Mouse (Mus musculus): Measurements from ENCODE around the gene Defb18.
"Not testable (repeated sequence)": the region's sequence is repeated elsewhere in the genome, so short reads cannot be mapped to it uniquely, and the experiment has no call there.

The Defb18 gene

DNA sequence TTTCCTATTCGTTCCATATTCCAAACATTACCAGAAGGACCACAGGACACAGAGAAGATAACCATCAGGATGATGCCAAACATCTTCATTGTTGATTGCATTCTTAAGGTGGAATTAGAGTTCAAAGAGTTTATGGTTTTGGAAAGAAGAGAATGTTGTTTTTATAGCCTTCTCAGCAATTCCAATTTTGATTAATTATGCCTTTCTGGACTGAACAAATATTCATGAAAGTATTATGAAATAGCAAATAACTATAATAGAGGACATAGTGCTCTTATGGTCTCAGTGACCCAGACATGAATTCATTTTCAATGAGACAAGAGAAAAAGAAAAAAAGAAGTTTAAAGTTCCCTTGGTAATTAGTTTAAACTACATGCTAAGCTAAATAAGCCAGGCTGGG, at the start of gene Defb18:
Gene Defb18, minus strand, starts transcription at position 101 of the 400 bp plus-strand sequence.
- DNase-seq (ENCODE audit: low spot score): no peak

DNA sequence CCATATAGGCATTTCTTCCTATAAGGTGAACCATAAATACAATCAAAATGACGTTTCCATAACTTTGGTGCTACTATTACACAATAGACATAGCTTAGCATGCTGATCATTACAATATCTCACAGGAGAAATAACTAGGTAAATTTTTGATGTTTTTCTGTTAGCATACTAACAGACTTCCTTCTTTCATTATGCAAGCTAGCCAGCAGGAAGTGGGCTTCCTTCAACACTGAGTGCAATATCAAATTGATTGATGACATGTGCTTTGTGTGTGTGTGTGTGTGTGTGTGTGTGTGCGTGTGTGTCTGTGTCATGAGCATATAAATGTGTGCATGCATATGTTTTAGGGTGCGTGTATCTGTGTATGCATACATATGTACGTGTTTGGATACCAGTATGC, 33.9 kb upstream of the Defb18 start:
- DNase-seq (ENCODE audit: low spot score): no peak

DNA sequence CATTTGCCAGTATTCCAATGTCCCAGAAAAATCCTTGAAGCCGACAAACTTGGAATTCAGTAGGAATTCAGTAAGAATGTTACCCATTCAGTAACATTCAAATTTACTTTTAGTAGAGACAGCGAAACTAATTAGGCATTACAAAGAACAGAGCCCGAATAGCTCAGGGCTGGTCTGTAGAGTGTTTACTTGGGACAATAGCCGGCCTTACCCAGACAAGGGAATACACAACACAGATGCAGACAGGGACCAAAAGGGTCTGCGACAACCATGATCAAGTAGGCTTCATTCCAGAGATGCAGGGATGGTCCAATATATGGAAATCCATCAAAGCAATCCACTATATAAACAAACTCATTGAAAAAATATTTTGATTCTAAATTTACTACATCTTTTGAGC, 31.6 kb upstream of the Defb18 start:
- no peak for DNase-seq (ENCODE audit: low spot score)

DNA sequence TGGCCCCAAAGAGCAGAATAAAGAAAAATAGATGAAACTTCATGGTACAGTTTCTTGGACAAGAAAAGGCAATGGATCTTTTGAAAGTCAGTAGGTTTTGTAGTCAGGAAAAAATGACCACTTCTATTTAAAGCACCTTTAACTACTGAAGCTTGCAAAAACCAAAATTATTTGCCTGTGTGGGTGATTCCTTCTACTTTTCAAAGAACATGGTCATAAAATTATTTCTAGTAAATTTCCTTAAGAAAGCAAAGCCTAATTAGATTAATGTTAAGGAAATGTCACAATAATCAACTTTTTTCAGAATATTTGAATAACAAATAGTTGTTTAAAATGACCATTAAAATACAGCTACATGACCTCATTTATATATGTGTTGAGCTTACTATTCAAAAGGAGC, 27.8 kb upstream of the Defb18 start, which contains the start of gene Defb41:
Gene Defb41, minus strand, starts transcription at position 101 of the 400 bp plus-strand sequence.
- DNase-seq (ENCODE audit: low spot score): no peak

DNA sequence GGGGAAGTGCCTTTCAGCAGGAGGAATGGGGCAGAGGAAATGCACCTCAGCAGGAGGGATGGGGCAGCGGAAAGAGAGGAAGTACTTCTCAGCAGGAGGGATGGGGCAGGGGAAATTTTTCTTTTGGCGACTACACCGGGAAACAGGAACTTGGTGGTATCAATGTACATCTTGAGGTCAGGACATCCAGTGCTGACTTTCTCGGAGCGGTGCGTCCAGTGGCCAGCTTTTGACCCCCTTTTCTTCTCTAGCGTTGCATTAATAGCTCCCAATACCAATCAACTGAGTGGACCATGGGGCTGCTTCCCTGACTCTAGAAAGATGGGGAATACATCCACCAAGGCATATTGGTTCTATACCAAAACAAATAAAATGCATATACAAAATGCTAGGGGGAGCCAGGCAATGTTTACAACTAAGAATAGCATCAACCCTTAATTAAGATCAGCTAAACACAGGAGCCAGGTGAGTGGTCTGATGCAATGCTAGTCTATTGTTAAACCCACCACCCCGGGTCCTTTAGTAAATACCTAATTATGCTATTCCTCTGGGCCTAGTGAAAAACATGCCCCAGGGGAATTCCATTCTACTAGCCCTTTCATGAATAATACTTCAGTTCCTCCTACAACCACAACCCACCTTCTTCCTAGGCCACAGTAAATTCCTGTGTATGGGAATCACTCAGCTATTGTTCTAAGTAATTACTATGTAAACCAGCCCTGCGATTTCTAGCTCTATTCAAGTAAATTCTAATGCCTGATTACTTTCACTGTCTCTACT, 8.7 kb upstream of the Defb18 start:
- not testable (repeated sequence) for DNase-seq (ENCODE audit: low spot score)

DNA sequence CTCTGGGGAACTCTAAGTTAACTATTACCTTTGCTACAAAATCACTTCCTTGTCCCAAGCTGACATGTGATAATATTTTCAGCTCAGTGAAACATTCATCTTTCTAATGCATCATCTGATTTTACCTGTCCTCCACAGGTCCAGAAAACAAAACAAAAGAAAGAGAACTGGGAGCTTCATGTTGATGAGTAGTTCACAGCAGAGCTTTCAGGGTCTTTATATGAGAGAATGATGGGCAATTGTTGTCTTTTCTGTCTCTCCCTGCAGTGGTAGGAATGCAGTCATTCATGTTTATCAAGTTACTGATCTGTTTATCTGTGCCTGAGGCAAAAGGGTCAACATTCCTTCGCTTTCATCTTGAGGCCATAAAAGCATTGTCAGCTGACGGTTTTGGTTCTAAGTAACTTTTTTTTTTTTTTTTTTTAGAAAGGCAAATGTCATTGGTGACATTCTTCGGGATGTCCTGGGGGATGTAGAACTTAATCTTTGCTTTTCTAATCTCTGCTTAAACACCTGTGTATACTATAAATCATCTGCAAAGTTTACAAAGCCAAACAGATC, 13.8 kb downstream of the Defb18 start:
- no peak for DNase-seq (ENCODE audit: low spot score)

DNA sequence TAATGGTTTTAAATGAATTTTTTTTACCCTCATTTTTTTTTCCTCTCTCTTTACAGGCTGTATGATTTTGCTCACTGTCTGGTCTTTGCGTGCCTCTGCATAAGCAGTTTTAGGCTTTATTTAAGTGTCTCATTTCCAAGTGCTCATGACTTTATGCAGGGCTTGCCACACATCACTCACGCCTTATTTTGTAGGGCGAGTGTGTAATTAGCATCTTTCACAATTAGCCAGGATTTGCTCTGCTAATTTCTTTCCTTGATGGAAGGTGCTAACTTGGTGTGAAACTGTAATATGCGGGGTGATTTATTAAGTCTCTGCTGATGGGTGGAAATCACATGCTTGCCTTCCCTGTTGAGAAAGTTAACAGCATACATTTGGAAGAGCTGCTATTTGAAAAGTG, 45.5 kb downstream of the Defb18 start:
- DNase-seq (ENCODE audit: low spot score): no peak

DNA sequence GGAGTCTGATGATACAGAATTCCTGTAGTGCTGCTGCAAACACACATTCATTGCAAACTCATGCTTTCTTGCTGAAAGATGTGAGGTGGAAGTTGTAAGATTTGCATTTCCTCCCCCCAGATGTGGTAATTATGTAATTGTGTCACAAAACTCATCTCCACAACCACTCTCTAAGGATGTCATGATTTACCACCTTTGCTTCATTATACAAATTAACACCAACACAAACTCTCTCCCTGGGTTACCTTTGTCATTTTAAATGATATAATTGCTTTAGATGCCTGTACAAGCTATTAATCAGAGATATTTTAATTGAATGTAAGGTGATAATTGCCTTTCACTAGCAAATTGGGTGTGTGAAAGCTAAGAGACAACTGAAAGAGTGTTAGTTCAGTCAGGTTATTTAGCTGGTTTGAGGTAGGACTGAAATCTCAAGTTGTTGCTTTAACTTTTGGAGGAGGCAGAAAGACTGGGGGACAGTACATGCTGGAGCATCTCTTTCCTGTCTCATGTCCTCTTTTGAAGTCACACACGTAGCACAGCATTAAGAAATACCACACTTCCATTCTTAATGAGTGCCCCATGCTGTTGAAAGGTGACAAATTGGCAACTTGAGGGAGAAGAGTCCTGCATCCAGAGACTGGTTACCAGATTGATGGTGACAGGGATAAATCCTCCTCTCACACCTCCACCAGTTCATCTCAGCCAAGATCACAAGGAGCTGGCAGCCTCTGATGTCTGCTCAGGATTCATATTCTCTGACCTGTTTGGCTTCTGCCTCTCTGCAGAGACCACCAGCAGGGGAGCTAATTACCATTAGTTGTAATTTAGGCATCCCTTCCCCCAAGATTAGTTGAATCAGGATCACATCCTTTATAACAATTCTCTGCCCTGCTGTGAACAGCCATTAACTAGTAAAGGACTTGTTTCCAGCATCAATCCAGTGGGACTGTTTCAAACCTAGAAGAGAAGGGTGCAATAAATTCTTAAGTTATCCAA, 46.2 kb downstream of the Defb18 start:
- DNase-seq (ENCODE audit: low spot score): peak; percentile 21

Data from retina, embryonic 14.5 days (tissue).